ENCODE assay signal across 8 mouse cellular contexts in the genomic region with DNA sequence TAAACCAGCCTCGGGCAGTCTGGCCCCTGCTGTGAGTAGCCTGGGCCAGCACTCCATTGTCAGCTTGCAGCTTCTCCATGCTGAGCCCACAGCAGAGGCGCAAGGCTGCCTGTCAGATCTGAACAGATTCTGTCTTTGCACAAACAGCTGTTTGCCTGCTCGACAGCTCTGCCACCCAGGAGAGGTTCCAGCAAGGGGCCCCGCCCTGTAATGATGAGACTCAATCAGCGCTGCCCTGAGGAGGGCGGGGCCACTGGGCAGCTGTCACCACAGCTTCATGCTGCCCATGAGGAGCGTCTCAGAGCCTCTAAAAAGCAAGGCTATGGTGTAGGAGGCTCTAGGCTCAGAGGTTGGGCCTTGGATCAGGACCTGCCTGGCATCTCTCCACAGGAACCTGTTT. TPM values are rescaled to one million over a fixed set of nuclear protein-coding genes. Genes with fewer than 3 reads are reported as not detected.
A peak's percentile ranks its signal among the peaks of the same experiment; 100 is the strongest.
DNase-seq lines count a peak whose midpoint lies in the region; ATAC-seq lines count a peak whose summit lies in the region.

No protein-coding gene starts in this region.

- peak; percentile 66 for DNase-seq in layer of hippocampus, adult 11-12 months (ENCODE audit: low spot score)
- no peak for DNase-seq in layer of hippocampus, postnatal 14 days (ENCODE audit: low spot score in 2 of 2)
- peak; percentile 23 for DNase-seq in c-Kit-positive CD71-positive TER-119-negative erythroid progenitor cells, embryonic 14.5 days (ENCODE audit: low read depth)
- DNase-seq in gastrocnemius, postnatal 25 days, result peak; percentile 77
- no peak for DNase-seq in spleen, postnatal 36 days (ENCODE audit: low spot score in 2 of 2)
- no peak for DNase-seq in cerebellum, postnatal 36 days
- DNase-seq in urinary bladder, adult 2 months (ENCODE audit: low spot score), result no peak

- peak; percentile 77 for ATAC-seq in megakaryocyte-erythroid progenitor cell, adult 5-6 weeks (replicated peaks; ENCODE audit: low FRiP score, low TSS enrichment, poor library complexity, severe bottlenecking)

RNA-seq across cellular contexts. Expression of a gene that starts 47.7 kb away (rescaled TPM):
- 10 to 100 TPM; 21.8 to 22.6 TPM for total RNA-seq in layer of hippocampus, postnatal 14 days (2021)
- under 1 TPM; 0.31 to 0.35 TPM for total RNA-seq in gastrocnemius, postnatal 25 days (2021)
- not detected in 2 replicates for total RNA-seq in megakaryocyte-erythroid progenitor cell, adult 5-6 weeks (2014; fragmentation: Nextera tagmentation)
- not detected in 2 replicates for total RNA-seq in megakaryocyte-erythroid progenitor cell, adult 5-6 weeks (2017)
- 0.37 and 0.66 TPM in 2 replicates for polyA plus RNA-seq in urinary bladder, adult 2 months (2012; rRNA removed)

RNA-seq across cellular contexts. Expression of a gene that starts 52.9 kb away (rescaled TPM):
- 100 to 1,000 TPM; 278 to 289 TPM for total RNA-seq in layer of hippocampus, postnatal 14 days (2021)
- total RNA-seq in gastrocnemius, postnatal 25 days (2021), result 10 to 100 TPM; 48.4 to 48.5 TPM
- 51.9 and 60.3 TPM in 2 replicates for total RNA-seq in megakaryocyte-erythroid progenitor cell, adult 5-6 weeks (2014; fragmentation: Nextera tagmentation)
- total RNA-seq in megakaryocyte-erythroid progenitor cell, adult 5-6 weeks (2017), result 59.8 and 81.4 TPM in 2 replicates
- 91.0 and 97.6 TPM in 2 replicates for polyA plus RNA-seq in urinary bladder, adult 2 months (2012; rRNA removed)

Comparison
In these comparisons a context has a peak if more than half of its experiments do, and no peak if none do; other contexts are left out.
1. DNase-seq: peak in layer of hippocampus, adult 11-12 months (single experiment), c-Kit-positive CD71-positive TER-119-negative erythroid progenitor cells, embryonic 14.5 days (single experiment) and gastrocnemius, postnatal 25 days (single experiment); none in layer of hippocampus, postnatal 14 days (0 of 2), spleen, postnatal 36 days (0 of 2), cerebellum, postnatal 36 days (0 of 2) and urinary bladder, adult 2 months (single experiment).
2. RNA of a gene that starts 47.7 kb away (total RNA-seq): 21.8 to 22.6 TPM in layer of hippocampus, postnatal 14 days; 0.31 to 0.35 TPM in gastrocnemius, postnatal 25 days and not detected in megakaryocyte-erythroid progenitor cell, adult 5-6 weeks; every median in the first group is over 10 times any median in the second.